Mouse (Mus musculus): ENCODE measurements around the gene Gm28845.

Gm28845 gene

GRCm38 (mm10) chr1:65119438-65119837 lies at the start of gene Gm28845:
Gm28845 (minus strand) TSS chr1:65119558.
- DNase-seq (ENCODE audit: low read depth) = no peak

GRCm38 (mm10) chr1:65167496-65167895 lies 48.1 kb upstream of the Gm28845 start:
- no peak for DNase-seq (ENCODE audit: low read depth)

- no peak for DNase-seq (ENCODE audit: low read depth)
Measured at GRCm38 (mm10) chr1:65162210-65162609, 42.9 kb upstream of the Gm28845 start.

GRCm38 (mm10) chr1:65156111-65156510 lies 36.8 kb upstream of the Gm28845 start:
- DNase-seq (ENCODE audit: low read depth) = no peak

GRCm38 (mm10) chr1:65154814-65155213 lies 35.5 kb upstream of the Gm28845 start:
- DNase-seq (ENCODE audit: low read depth) = no peak

- DNase-seq (ENCODE audit: low read depth) = no peak
Measured at GRCm38 (mm10) chr1:65147971-65148370, 28.6 kb upstream of the Gm28845 start.

- no peak for DNase-seq (ENCODE audit: low read depth)
Measured at GRCm38 (mm10) chr1:65147326-65147725, 28.0 kb upstream of the Gm28845 start.

GRCm38 (mm10) chr1:65146601-65147000 lies 27.2 kb upstream of the Gm28845 start:
- DNase-seq (ENCODE audit: low read depth) = no peak

- no peak for DNase-seq (ENCODE audit: low read depth)
Measured at GRCm38 (mm10) chr1:65144783-65145182, 25.4 kb upstream of the Gm28845 start.

GRCm38 (mm10) chr1:65137560-65137959 lies 18.2 kb upstream of the Gm28845 start:
- DNase-seq (ENCODE audit: low read depth) = no peak

GRCm38 (mm10) chr1:65132833-65133232 lies 13.5 kb upstream of the Gm28845 start:
- no peak for DNase-seq (ENCODE audit: low read depth)

- no peak for DNase-seq (ENCODE audit: low read depth)
Measured at GRCm38 (mm10) chr1:65131671-65132070, 12.3 kb upstream of the Gm28845 start.

GRCm38 (mm10) chr1:65130226-65130625 lies 10.9 kb upstream of the Gm28845 start:
- DNase-seq (ENCODE audit: low read depth) = no peak

GRCm38 (mm10) chr1:65129634-65130180 lies 10.3 kb upstream of the Gm28845 start:
- no peak for DNase-seq (ENCODE audit: low read depth)

GRCm38 (mm10) chr1:65122574-65123372 lies 3.4 kb upstream of the Gm28845 start, which contains the start of gene D630023F18Rik:
D630023F18Rik (minus strand) TSS chr1:65123214.
- DNase-seq (ENCODE audit: low read depth) = no peak

- no peak for DNase-seq (ENCODE audit: low read depth)
Measured at GRCm38 (mm10) chr1:65118150-65118913, 1.0 kb downstream of the Gm28845 start.

GRCm38 (mm10) chr1:65113536-65114172 lies 5.7 kb downstream of the Gm28845 start:
- DNase-seq (ENCODE audit: low read depth) = no peak

GRCm38 (mm10) chr1:65112807-65113196 lies 6.6 kb downstream of the Gm28845 start:
- DNase-seq (ENCODE audit: low read depth) = no peak

- peak; percentile 75 for DNase-seq (ENCODE audit: low read depth)
Measured at GRCm38 (mm10) chr1:65112031-65112806, 7.1 kb downstream of the Gm28845 start.

GRCm38 (mm10) chr1:65109756-65110435 lies 9.5 kb downstream of the Gm28845 start:
- no peak for DNase-seq (ENCODE audit: low read depth)

GRCm38 (mm10) chr1:65109196-65109595 lies 10.2 kb downstream of the Gm28845 start:
- DNase-seq (ENCODE audit: low read depth) = no peak

Measured in induced T-regulatory cell, adult 2 months (primary cell).